Mouse (Mus musculus): Measurements from ENCODE around the gene Gpr157.

Gpr157 gene

DNA sequence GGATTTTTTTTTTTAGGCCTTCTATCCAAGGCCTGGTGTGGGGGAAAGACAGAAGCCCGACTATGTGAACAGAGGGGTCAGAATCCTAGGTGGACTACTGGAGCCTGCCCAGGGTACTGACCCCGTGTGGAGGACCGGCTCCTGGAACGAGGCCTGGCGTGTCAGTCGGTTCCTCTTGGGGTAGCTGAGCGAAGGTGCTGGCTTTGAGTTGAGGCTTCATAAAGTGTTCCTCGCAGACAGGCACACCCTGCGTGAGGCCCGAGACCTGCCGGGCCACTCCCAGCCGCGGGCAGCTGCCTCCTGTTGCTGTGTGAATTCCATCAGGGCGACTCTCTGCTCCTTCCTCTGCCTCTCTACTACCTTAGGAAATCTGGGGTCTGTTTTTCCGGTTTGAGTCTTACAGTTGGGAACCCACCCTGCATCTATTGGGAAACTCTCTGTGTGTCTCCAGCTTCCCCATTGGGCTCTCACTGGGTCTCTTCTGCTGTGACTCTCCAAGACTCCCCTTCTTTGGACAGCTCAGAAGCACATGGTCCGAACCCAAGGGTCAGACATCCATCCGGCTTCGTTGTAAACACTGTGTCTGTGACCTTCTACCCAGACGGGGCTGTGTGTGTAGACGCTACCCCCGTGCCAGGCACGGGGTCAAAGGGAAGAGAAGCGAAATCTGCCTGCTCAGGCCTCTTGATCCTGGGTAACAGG lies 26.5 kb upstream of the Gpr157 start:
- TF ChIP-seq GATA4 (IDR thresholded peaks at IDR 0.05; ENCODE audit: insufficient replicate concordance, low read length) = no peak

GRCm38 (mm10) chr4:150061432-150062225 lies 25.5 kb upstream of the Gpr157 start:
- no peak for TF ChIP-seq GATA4 (IDR thresholded peaks at IDR 0.05; ENCODE audit: insufficient replicate concordance, low read length)

DNA sequence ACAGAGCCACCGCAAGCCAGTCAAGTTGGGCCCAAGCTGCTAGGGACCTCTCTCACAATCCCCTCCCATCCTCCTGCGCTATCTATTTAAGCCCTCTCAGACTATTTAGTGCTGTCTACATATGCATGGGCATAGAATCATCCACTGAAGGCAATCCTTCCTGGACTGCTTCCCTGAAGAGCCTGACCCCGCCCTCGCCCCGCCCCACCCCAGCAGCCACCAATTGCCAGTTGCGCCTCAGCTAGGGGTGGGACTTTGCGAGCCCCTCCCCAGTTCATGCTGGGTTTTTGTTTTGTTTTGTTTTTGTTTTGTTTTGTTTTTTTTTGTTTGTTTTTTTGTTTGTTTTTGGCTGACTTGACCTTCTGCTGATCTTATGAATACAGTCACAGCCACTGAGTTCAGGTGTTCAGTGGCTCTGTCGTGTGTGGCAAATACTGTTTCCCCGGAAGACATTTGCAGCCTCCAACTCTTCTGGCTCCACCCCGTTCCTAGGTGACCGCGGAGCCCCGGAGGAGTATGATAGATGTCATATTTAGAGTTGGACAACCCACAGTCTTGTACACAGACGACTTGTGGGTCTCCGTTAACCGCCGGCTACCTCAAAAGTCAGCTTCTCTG lies 20.4 kb upstream of the Gpr157 start:
- TF ChIP-seq GATA4 (IDR thresholded peaks at IDR 0.05; ENCODE audit: insufficient replicate concordance, low read length) = no peak

DNA sequence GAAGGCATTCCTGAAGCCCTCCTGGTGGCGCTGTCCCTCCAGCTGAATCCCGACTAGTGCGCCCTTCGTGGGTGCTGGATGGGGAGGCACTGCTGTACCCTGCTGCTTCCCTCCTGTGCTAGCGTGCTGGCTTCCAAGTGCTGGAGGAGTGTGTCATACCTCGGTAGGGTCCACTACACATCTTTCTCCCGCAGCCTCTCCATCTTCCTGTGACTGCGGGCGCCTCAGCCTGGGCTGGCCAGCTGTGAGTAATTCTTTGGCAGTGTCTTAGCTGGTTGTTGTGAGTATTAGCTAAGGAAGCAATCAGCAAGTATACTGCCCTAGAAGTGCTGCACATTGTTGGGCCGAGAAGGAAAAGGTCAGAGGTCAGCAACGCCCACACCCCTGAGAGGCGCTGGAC lies 18.9 kb upstream of the Gpr157 start:
- TF ChIP-seq GATA4 (IDR thresholded peaks at IDR 0.05; ENCODE audit: insufficient replicate concordance, low read length) = no peak

DNA sequence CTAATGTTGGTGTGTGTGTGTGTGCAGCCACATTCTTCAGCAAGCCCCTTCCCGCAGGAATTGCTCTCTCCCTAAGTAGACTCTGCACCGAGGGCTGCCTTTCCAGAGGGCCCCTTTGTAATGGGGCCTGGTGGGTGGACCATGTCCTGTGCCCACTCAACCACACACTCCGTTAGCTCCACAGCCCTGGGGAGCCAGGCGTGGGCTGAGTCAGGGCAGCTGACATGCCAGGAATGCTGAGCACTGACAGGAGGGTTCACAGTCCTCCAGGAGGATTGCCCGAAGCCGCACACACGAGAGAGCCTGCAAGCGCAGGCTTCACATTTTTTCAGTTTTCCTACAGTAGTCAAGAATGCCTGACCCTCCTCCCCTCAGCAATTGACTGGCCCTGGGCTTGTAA lies 17.0 kb upstream of the Gpr157 start:
- TF ChIP-seq GATA4 (IDR thresholded peaks at IDR 0.05; ENCODE audit: insufficient replicate concordance, low read length) = no peak

DNA sequence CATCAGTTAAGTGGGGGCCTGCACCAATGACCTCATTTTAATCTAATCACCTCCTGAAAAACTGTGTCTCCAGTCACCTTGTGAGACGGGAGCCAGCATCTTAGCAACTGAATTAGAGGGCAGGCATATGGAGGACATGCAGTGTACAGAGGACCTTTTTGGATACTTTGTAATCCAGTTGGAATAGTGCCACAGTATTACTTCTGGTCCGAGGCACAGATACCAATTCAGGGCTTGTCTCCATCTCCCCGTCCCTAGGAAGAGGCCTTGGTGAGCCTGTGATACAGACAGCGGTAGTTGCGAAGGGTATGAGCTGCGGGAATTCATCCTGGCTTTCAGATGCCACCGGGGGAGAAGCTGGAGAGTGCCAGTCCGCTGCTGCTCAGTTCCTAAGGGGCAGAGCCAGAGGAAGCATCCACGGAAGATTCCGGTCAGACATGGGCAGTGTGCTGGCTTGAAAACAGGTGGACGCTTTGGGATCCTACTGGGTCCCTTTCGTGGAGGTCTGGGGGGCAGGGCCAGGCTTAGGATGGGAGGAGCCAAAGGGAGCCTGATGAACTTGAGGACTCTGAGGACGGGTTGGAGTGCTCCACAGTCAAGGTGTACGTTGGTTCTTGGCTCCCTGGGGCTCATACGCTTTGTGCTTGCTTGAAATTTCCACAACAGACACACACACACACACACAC lies 14.6 kb upstream of the Gpr157 start:
- TF ChIP-seq GATA4 (IDR thresholded peaks at IDR 0.05; ENCODE audit: insufficient replicate concordance, low read length) = no peak

GRCm38 (mm10) chr4:150073102-150073473 lies 14.1 kb upstream of the Gpr157 start:
- TF ChIP-seq GATA4 (IDR thresholded peaks at IDR 0.05; ENCODE audit: insufficient replicate concordance, low read length) = no peak

DNA sequence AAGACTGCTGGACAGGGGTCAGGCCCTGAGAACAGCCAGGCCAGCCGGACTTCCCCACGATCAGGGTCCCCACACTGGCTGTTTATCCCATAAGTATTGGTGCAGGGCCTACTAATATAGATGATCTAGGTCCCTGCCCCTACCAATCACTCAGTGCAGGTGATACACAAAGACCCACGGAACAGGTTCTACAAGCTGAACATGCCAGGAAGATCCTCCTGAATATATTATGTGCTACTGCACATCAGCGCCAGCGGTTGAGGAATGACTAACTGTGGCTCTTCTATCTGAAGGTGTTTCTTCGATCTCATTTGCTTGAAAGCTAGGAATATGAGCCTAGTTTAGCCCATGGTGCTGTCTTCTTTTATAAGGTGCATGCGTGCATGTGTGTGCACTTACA lies 11.8 kb upstream of the Gpr157 start:
- no peak for TF ChIP-seq GATA4 (IDR thresholded peaks at IDR 0.05; ENCODE audit: insufficient replicate concordance, low read length)

DNA sequence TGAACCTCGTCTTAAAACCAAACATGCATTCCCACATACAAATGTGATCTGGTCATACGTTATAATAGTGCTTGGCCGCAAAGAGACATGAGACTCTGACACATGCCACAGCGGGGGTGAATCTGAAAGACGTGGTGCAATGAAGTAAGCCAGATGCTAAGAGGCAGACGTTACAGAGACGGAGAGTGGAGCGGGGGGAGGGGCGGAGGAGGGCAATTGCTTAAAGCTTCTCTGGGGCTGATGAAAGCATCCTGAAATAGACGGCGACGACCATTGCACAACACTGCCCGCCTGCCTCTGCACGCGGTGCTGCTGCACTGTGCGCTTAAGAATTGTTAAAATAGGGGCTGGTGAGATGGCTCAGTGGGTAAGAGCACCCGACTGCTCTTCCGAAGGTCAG lies 11.0 kb upstream of the Gpr157 start:
- no peak for TF ChIP-seq GATA4 (IDR thresholded peaks at IDR 0.05; ENCODE audit: insufficient replicate concordance, low read length)

DNA sequence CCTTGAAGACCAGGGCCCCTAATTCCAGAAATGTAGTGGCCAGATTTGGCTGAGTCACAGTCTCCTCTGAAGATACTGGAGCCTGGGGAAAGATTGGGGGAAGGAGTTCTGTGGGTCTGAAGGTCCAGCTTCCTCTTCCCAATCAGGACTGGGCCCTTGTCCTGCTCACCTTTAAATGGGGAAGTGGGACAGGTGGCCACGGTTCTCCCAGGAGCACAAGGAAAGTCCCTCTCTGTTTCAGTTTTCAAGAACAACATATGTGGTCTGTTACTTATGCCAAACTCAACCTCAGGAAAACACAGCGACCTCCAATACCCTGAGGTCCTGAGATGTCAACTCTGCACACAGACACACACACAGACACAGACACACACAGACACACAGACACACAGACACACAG lies 8.5 kb upstream of the Gpr157 start:
- TF ChIP-seq GATA4 (IDR thresholded peaks at IDR 0.05; ENCODE audit: insufficient replicate concordance, low read length) = no peak

DNA sequence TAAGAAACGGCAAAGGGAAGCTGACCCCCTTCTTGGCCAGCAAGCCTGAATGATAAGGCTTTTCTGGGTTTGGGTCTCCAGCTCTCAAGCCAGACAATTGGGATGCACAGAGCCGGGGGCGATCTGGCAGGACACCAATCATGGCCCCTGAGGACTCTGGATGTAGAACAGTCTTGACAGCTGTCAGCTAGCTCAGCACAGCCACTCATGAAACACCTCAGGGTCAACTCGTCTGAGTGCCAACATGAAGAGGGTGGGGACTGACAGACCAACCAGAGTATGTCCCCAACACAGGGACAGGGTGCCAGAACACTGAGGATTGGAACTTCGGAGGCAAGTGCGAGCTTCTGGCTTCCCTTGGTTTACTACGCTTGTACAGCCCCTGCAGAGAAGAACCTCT lies 7.9 kb upstream of the Gpr157 start:
- TF ChIP-seq GATA4 (IDR thresholded peaks at IDR 0.05; ENCODE audit: insufficient replicate concordance, low read length) = no peak

GRCm38 (mm10) chr4:150080330-150080967 lies 6.7 kb upstream of the Gpr157 start:
- TF ChIP-seq GATA4 (IDR thresholded peaks at IDR 0.05; ENCODE audit: insufficient replicate concordance, low read length) = no peak

DNA sequence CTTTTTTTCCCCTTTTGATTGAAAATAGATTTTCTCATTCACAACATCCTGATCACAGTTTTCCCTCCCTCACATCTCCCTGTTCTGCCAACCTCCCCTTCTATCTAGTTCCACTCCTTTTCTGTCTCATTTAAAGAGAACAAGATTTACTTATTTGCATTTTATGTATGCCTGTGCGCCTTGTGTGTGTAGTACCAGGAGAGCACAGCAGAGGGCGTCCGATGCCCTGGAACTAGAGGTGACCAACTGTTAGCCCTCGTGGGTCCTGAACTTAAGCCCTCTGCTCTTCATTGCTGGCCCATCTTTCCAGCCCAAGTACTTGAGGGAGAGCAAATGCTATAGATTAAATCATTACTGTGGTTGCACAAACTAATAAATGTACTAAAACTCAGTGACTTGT lies 1.8 kb upstream of the Gpr157 start:
- TF ChIP-seq GATA4 (IDR thresholded peaks at IDR 0.05; ENCODE audit: insufficient replicate concordance, low read length) = no peak

GRCm38 (mm10) chr4:150086841-150087160 lies 364 bp upstream of the Gpr157 start:
- TF ChIP-seq GATA4 (IDR thresholded peaks at IDR 0.05; ENCODE audit: insufficient replicate concordance, low read length) = no peak

- TF ChIP-seq GATA4 (IDR thresholded peaks at IDR 0.05; ENCODE audit: insufficient replicate concordance, low read length) = no peak
Observed at GRCm38 (mm10) chr4:150087890-150088530, 845 bp downstream of the Gpr157 start.

Data from liver, adult (tissue).